Mouse (Mus musculus) adrenal gland, postnatal 14 days (tissue): ENCODE measurements around the gene Gcnt7. TPM values are rescaled to one million over a fixed set of nuclear protein-coding genes. Genes with fewer than 3 reads are reported as not detected.

Experiments used
- DNase-seq: peaks from one replicate; pipeline ENCODE4 v3.0.0; 2021; ENCODE audit warnings: mixed read lengths
- long read RNA-seq, 2 experiments: library from polyadenylated mRNA; stranded (forward); transcript quantifications; one replicate each; pipeline ENCODE4 v2.0.0; 2021
- total RNA-seq: library from RNA; stranded (reverse); gene quantifications from 2 replicates; pipeline ENCODE4 v1.2.3, GENCODE M21; 2021

Gcnt7 gene
- not detected in 2 replicates for total RNA-seq
- long read RNA-seq, experiment 1, partial matches to known transcripts = 0 of 3 reads
- long read RNA-seq, experiment 1, other reads (novel, unspliced or antisense) = 3 of 3 reads
- long read RNA-seq, experiment 2, partial matches to known transcripts = 0 of 3 reads
- long read RNA-seq, experiment 2, other reads (novel, unspliced or antisense) = 3 of 3 reads

DNA sequence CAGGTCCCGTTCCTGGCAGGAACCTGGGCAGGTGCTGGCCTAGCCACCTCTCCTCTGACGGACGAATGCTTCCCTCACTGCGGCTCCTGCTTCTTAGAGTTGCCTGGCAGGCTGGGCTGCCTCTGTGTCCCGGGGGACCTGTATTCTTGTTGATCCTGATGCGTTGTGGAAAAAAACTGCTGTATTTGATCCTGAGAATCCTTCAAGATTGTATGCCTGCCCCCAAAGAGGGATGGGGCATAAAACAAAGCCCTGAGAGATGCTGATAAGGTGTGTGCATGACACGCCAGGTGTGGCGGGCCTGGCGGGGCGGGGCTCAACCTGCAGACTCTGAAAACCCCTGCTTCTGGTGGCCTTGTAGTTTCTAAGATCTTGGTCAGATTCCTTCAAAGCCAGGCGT, at the start of gene Gcnt7:
TSS of gene Gcnt7 (minus strand) at position 101 of the 400 bp plus-strand sequence.
- no peak for DNase-seq

DNA sequence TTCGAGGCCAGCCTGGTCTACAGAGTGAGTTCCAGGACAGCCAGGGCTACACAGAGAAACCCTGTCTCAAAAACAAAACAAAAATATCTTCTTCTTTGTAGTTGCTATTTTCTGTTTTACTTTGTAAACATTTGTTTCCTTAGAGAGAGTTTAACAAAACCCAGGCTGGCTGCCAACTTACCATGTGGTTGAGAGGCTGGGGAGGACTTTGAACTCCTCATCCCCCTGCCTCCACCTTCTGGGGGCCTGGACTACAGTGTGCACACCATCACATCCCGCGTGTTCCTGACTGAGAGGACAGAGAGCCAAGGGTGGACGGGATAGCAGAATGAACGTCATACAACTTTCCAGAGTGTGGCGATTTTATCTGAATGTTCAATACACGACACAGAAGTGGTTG, 47.7 kb upstream of the Gcnt7 start:
- DNase-seq = no peak

- no peak for DNase-seq
These were observed 43.8 kb upstream of the Gcnt7 start for GRCm38 (mm10) chr2:172502168-172502567.

DNA sequence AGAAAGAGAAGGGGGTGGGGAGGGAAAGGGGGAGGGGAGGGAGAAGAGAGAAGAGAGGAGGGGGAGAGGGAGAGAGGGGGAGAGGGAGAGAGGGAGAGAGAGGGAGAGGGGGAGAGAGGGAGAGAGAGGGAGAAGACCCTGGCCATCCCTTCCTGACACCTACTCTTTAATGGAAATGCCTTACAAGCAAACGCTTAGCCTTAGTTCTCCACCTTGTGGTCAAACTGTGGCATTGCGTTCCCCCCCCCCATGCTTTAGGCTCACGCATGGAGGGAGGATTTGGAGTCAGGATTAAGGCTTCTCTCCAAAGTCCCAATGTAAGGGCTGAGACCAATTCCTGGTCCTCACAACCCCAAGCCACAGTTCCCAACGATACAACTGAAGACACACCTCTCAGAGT, 42.9 kb upstream of the Gcnt7 start:
- DNase-seq = peak; percentile 52

DNA sequence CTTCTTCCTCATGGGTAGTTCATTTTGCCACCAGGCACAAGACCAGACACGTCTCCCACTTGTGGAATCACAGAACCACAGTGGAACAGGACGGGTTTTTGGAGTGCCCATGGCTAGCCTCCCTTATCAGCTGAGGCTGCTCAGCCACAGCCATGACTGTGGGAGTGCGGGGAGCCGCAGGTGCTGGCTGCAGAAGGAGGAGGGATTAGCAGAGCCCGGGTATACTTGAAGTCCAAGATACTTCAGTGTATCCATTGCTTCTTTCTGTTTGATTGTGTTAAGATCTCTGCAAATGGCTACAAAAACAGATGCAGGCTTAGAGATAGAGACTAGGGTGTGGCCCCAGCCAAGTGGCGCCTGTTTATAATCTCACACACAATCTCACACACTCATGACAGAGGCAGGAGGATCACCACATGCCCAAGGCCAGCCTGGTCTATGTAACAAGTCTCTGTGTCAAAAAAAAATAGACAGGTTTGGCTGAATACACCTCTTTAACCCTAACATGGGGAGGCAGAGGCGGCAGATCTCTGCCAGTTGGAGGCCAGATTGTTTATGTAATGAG, 42.4 kb upstream of the Gcnt7 start:
- DNase-seq = no peak

- DNase-seq = peak; percentile 38
These were observed 40.4 kb upstream of the Gcnt7 start for GRCm38 (mm10) chr2:172498823-172499222.

- DNase-seq = peak; percentile 48
These were observed 38.4 kb upstream of the Gcnt7 start for GRCm38 (mm10) chr2:172496736-172497345.

DNA sequence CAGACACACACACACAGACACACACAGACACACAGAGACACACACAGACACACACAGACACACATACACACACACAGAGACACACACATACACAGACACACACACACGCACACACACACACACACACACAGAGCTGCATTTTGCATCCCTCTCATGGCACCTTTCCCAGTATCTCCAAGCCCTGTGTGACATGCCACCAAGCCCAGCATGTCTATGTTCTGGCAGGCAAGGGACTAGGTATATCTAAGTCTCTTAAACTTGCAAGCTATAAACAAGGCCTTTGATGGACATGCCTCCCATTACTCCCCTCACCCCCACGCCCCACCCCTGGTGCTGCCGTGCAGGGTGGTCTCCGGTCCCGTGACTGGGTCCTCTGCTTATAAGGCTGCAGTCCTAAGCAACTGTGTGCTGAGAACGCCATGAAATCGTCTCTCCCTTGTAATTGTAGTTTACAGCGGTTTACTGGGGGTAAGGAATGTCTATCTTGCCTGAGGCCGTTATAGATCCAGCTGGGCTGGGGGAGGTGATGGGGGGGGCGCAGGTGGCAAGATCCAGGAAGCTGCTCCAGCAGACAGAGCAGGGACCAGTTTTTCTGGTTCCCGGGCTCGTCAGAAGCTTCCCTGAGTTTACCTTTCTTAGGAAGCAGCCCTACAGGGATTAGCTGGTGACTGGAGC, 26.4 kb upstream of the Gcnt7 start:
- DNase-seq = no peak

- DNase-seq = no peak
These were observed 25.5 kb upstream of the Gcnt7 start for GRCm38 (mm10) chr2:172483766-172484413.

- DNase-seq = no peak
These were observed 23.4 kb upstream of the Gcnt7 start for GRCm38 (mm10) chr2:172481654-172482385.

DNA sequence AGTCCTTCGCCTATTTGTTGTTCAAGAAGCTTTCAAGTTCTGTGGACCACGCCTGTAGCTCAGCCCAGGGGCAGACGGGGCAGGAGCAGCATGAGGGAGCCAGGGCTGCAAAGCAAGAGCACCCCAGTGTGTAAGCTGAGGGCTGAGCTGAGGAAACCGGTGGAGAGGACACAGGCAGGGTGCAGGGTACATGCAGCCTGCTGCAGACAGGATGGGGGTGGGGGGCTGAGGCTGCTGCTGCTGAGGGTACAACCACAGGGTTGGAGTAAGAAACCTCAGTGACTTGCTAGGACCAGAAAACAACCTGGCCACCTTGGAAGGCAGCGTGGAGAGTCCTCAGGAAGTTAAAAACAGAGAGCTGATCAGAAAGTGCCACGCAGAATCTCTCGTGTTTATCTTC, 21.9 kb upstream of the Gcnt7 start:
- no peak for DNase-seq

- peak; percentile 51 for DNase-seq
These were observed 19.5 kb upstream of the Gcnt7 start for GRCm38 (mm10) chr2:172477860-172478259.

GRCm38 (mm10) chr2:172477350-172477749, 19.0 kb upstream of the Gcnt7 start:
- DNase-seq = no peak

DNA sequence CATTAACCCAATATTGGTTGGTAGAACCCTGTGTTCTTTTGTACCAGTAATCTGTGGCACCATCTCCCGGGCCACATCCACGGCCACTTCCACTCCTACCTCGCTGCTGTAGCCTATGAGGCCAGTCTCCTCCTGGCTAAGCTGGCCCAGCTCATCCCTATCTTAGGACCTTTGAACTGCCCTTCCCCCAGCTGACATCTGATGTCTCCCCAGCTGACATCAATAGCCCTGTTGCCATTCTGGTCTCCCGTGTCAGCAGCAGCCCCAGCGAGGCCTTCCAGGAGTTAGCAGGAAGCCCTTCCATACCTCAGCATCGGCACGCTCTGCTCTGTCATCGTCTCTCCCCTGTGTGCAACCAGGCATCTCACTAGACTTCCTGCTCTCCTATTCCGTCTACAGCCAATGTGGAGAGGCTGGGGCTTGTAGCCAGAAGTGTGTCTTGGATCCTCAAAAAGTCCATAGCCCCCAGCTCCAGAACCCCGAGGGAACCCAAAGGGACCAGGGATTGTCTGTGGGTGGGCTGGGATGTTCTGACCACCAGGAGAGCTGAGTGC, 18.4 kb upstream of the Gcnt7 start:
- DNase-seq = no peak

DNA sequence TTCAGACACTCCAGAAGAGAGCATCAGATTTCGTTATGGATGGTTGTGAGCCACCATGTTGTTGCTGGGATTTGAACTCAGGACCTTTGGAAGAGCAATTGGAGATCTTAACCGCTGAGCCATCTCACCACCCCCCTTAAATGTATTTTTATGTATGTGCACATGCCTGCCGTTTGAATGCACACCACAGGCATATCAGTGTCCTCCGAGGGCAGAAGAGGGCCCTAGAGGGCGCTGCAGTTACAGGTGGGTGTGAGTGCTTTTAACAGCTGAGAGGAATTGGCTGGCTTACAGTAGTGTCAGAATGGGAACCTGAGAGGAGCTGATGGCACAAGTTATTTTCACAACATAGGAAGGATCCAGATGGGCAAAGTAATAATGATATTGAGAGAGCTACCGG, 16.6 kb upstream of the Gcnt7 start:
- DNase-seq = peak; percentile 53

- no peak for DNase-seq
These were observed 15.2 kb upstream of the Gcnt7 start for GRCm38 (mm10) chr2:172473591-172473990.

GRCm38 (mm10) chr2:172472318-172472717, 13.9 kb upstream of the Gcnt7 start, which contains the start of gene Fam209:
TSS of gene Fam209 (plus strand) at chr2:172472520.
- DNase-seq = no peak

DNA sequence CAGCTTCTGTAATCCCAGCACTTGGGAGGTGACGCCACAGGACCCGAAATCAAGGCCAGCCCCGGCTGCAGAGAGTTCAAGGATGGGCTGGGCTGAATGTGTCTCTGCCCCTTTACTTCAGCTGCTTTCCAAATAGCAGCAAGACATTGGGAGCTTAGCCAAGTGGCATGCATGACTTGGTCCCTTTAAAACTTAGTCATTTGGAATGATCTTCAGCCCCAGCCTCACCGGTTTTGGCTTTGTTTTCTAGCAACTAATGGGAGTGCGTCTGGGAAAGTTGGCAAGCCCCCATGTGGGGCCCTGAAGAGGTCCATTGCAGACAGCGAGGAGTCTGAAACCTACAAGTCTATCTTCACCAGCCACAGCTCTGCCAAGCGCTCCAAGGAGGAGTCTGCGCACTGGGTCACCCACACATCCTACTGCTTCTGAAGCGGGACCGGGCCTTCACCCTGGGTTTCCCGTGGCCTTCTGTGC, 10.0 kb upstream of the Gcnt7 start:
- peak; percentile 86 for DNase-seq

- DNase-seq = peak; percentile 29
These were observed 8.8 kb upstream of the Gcnt7 start for GRCm38 (mm10) chr2:172467206-172467605.

GRCm38 (mm10) chr2:172466427-172467132, 8.2 kb upstream of the Gcnt7 start:
- DNase-seq = peak; percentile 74

GRCm38 (mm10) chr2:172462813-172463212, 4.4 kb upstream of the Gcnt7 start:
- DNase-seq = no peak
